Mouse (Mus musculus) heart, postnatal 0 days (tissue): ENCODE measurements around the gene Slc44a4.

Experiments
- CTCF ChIP-seq: IDR thresholded peaks from 2 replicates; pipeline ENCODE4 v1.5.1; 2016; ENCODE audit warnings: antibody characterized with exemption, control low read depth, low read depth
- EP300 ChIP-seq: IDR thresholded peaks from 2 replicates; pipeline ENCODE4 v1.6.1; 2016; ENCODE audit warnings: antibody characterized with exemption, low read depth

DNA sequence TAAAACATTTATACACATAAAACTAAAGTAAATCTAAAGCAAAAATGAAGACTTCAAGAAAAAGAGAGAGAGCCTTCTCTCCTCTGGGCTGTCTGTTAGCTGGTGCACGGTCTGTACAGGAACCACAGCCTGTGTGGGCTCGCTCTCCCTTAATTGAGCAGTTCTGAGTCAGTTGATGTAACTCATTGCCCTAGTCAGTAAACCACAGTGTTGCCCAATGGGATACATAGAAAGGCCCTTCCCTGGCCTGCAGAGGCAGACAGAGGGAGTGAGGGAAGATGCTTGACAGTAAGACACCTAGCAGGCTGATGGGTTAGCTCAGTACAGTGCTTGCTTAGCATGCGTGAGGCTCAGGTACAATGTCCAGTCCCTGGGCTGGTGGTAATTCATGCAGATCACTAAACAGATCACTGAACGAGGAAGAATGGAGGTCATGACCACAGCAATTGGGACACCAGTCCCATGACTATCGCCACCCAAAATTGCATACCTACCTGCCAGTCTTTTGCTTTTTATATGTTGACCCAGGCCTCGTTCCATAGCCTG, 23.8 kb downstream of the Slc44a4 start:
- TF ChIP-seq CTCF (no peak), EP300 (no peak)
